Mouse (Mus musculus) megakaryocyte, embryonic 14.5 days (primary cell): ENCODE measurements around the gene Gm20517.

Experiments used
- FLI1 ChIP-seq: IDR thresholded peaks from 2 replicates; pipeline ENCODE4 v1.6.1; 2012; ENCODE audit warnings: low read length, inconsistent platforms, mixed read lengths
- GATA1 ChIP-seq: IDR thresholded peaks from 3 replicates; pipeline ENCODE4 v1.6.1; 2012; ENCODE audit warnings: mixed read lengths, low read length, inconsistent platforms, borderline replicate concordance

- no peak for TF ChIP-seq FLI1
- no peak for TF ChIP-seq GATA1
Measured at GRCm38 (mm10) chr17:47629717-47630677, 18.6 kb downstream of the Gm20517 start.
